Mouse (Mus musculus) c-Kit-positive CD71-negative TER-119-negative erythroid progenitor cells, embryonic 14.5 days (primary cell): Measurements from ENCODE around the gene Cyp2c65.
A peak's percentile ranks its signal among the peaks of the same experiment; 100 is the strongest.

Source experiments
- DNase-seq: peaks from one replicate; pipeline ENCODE4 v3.0.0-alpha.2; 2013; ENCODE audit warnings: low read depth

Cyp2c65 gene

GRCm38 (mm10) chr19:39060719-39061118, at the start of gene Cyp2c65:
Gene Cyp2c65, plus strand, starts transcription at chr19:39061015.
- no peak for DNase-seq

- DNase-seq, result no peak
These were observed 2.9 kb upstream of the Cyp2c65 start for GRCm38 (mm10) chr19:39057928-39058327.

GRCm38 (mm10) chr19:39098779-39099178, 38.0 kb downstream of the Cyp2c65 start:
- peak; percentile 6 for DNase-seq

- no peak for DNase-seq
These were observed 52.8 kb downstream of the Cyp2c65 start, which contains the start of gene Cyp2c66 for GRCm38 (mm10) chr19:39113644-39114043. Gene Cyp2c66, plus strand, starts transcription at chr19:39113898.
